Mouse (Mus musculus) C2C12 (cell line): ENCODE measurements around the gene Scrg1.

Source experiments
- CEBPB ChIP-seq: IDR thresholded peaks from one replicate; pipeline ENCODE4 v1.6.1; 2011; ENCODE audit warnings: low read depth, mild to moderate bottlenecking, control low read depth, moderate library complexity
- CTCF ChIP-seq: IDR thresholded peaks from one replicate; pipeline ENCODE4 v1.5.1; 2011; ENCODE audit not compliant: control insufficient read depth, insufficient read depth, insufficient read length
- MAX ChIP-seq: IDR thresholded peaks from one replicate; pipeline ENCODE4 v1.6.1; 2011; ENCODE audit warnings: mild to moderate bottlenecking, control low read depth
- MYOD1 ChIP-seq: IDR thresholded peaks from one replicate; pipeline ENCODE4 v1.6.1; 2011; ENCODE audit warnings: low read depth; ENCODE audit not compliant: control insufficient read depth, insufficient read length

- TF ChIP-seq CTCF (no peak), MAX (no peak), MYOD1 (no peak), CEBPB (no peak)
Measured at GRCm38 (mm10) chr8:57429166-57429887, 26.4 kb upstream of the Scrg1 start.
